ENCODE assay signal across 8 mouse cellular contexts in genomic region chr16:4560145-4560952, GRCm38 (mm10). TPM values are rescaled to one million over a fixed set of nuclear protein-coding genes. Genes with fewer than 3 reads are reported as not detected.
DNase-seq lines count a peak whose midpoint lies in the region; ATAC-seq and TF ChIP-seq lines count a peak whose summit lies in the region.

No protein-coding gene starts in this region.

- H3K4me3 ChIP-seq in intestine, postnatal 0 days (ENCODE audit: low read depth, low read length): peak overlapping the region; percentile 81
- peak overlapping the region; percentile 79 for H3K4me3 ChIP-seq in limb, embryonic 12.5 days (replicated peaks)
- peak overlapping the region; percentile 60 for H3K4me3 ChIP-seq in midbrain, embryonic 12.5 days

- peak overlapping the region; percentile 85 for H3K27ac ChIP-seq in intestine, postnatal 0 days (ENCODE audit: low read depth, low read length)
- H3K27ac ChIP-seq in limb, embryonic 12.5 days: peak overlapping the region; percentile 95
- H3K27ac ChIP-seq in midbrain, embryonic 12.5 days (replicated peaks): peak overlapping the region; percentile 92

- H3K27me3 ChIP-seq in intestine, postnatal 0 days (replicated peaks; ENCODE audit: control insufficient read depth, insufficient read depth, low read length): no peaks in the 10 kb centered on the region
- no peaks in the 10 kb centered on the region for H3K27me3 ChIP-seq in limb, embryonic 12.5 days
- H3K27me3 ChIP-seq in midbrain, embryonic 12.5 days: peaks cover 3% of the 10 kb centered on the region; the same call in 1 of the 2 replicates

- peak overlapping the region; percentile 99 for H3K4me2 ChIP-seq in intestine, postnatal 0 days (replicated peaks; ENCODE audit: low read depth)
- peak overlapping the region; percentile 79 for H3K4me2 ChIP-seq in limb, embryonic 12.5 days
- H3K4me2 ChIP-seq in midbrain, embryonic 12.5 days (replicated peaks): peak overlapping the region; percentile 71

- H3K9me3 ChIP-seq in intestine, postnatal 0 days (ENCODE audit: control insufficient read depth): no peaks in the 10 kb centered on the region
- H3K9me3 ChIP-seq in limb, embryonic 12.5 days: no peaks in the 10 kb centered on the region
- H3K9me3 ChIP-seq in midbrain, embryonic 12.5 days: no peaks in the 10 kb centered on the region

- no peaks in the 10 kb centered on the region for H3K36me3 ChIP-seq in intestine, postnatal 0 days (ENCODE audit: control insufficient read depth, insufficient read depth)
- peaks cover 7% of the 10 kb centered on the region; the same call in 1 of the 2 replicates for H3K36me3 ChIP-seq in limb, embryonic 12.5 days
- no peaks in the 10 kb centered on the region for H3K36me3 ChIP-seq in midbrain, embryonic 12.5 days

- WGBS in intestine, postnatal 0 days: 2% methylated on average over 43 of the region's 43 CpGs
- WGBS in limb, embryonic 12.5 days: 1% methylated on average over 43 of the region's 43 CpGs
- 3% methylated on average over 43 of the region's 43 CpGs for WGBS in midbrain, embryonic 12.5 days

- ATAC-seq in intestine, postnatal 0 days: peak; percentile 11; the same call in 1 of the 2 replicates
- peak; percentile 41 for ATAC-seq in limb, embryonic 12.5 days (ENCODE audit: insufficient number of reproducible peaks, insufficient read depth, low FRiP score, low TSS enrichment, low read depth)
- ATAC-seq in midbrain, embryonic 12.5 days (ENCODE audit: low FRiP score, low read depth): peak; percentile 45

- H3K4me1 ChIP-seq in intestine, postnatal 0 days (replicated peaks; ENCODE audit: control insufficient read depth, insufficient read depth, low read length): 0 out of 2 replicates have a peak, but pooled peaks cover 13% of the 10 kb centered on the region
- H3K4me1 ChIP-seq in limb, embryonic 12.5 days (replicated peaks): peaks cover 26% of the 10 kb centered on the region
- peaks cover 11% of the 10 kb centered on the region for H3K4me1 ChIP-seq in midbrain, embryonic 12.5 days

- H3K9ac ChIP-seq in intestine, postnatal 0 days (ENCODE audit: low read depth, low read length): peak overlapping the region; percentile 60
- peak overlapping the region; percentile 84 for H3K9ac ChIP-seq in limb, embryonic 12.5 days (replicated peaks)
- H3K9ac ChIP-seq in midbrain, embryonic 12.5 days (replicated peaks): peak overlapping the region; percentile 67

- peak; percentile 88 for TF ChIP-seq CTCF in intestine, postnatal 0 days (IDR thresholded peaks at IDR 0.05; ENCODE audit: low read depth)

- peak; percentile 38 to 41 for DNase-seq in left cerebral cortex, adult 18-20 months (ENCODE audit: low spot score in 2 of 2)
- no peak for DNase-seq in left cerebral cortex, adult 11 months (ENCODE audit: low spot score)
- peak; percentile 50 for DNase-seq in embryo, embryonic 11.5 days (ENCODE audit: low read depth, low spot score)
- DNase-seq in heart, adult 11 months: peak; percentile 99
- peak; percentile 49 to 61 for DNase-seq in spleen, adult 18-20 months

RNA-seq across cellular contexts. Expression of gene Tfap4, which starts 0.7 kb away (rescaled TPM):
- total RNA-seq in left cerebral cortex, adult 18-20 months (2021): 1 to 10 TPM; 3.5 to 3.6 TPM
- polyA plus RNA-seq in intestine, postnatal 0 days (2015; fragmentation: Nextera tagmentation; extraction: Ambion mirVana): 9.3 and 10.8 TPM in 2 replicates
- polyA plus RNA-seq in limb, embryonic 12.5 days (2016; fragmentation: Nextera tagmentation; extraction: Ambion mirVana): 29.1 and 31.0 TPM in 2 replicates
- 17.8 and 19.2 TPM in 2 replicates for polyA plus RNA-seq in midbrain, embryonic 12.5 days (2016; fragmentation: Nextera tagmentation; extraction: Ambion mirVana)

RNA-seq across cellular contexts. Expression of gene Srl, which starts 18.7 kb away (rescaled TPM):
- 1 to 10 TPM; 3.0 to 4.1 TPM for total RNA-seq in left cerebral cortex, adult 18-20 months (2021)
- polyA plus RNA-seq in intestine, postnatal 0 days (2015; fragmentation: Nextera tagmentation; extraction: Ambion mirVana): 2.2 and 2.4 TPM in 2 replicates
- 36.9 and 40.7 TPM in 2 replicates for polyA plus RNA-seq in limb, embryonic 12.5 days (2016; fragmentation: Nextera tagmentation; extraction: Ambion mirVana)
- polyA plus RNA-seq in midbrain, embryonic 12.5 days (2016; fragmentation: Nextera tagmentation; extraction: Ambion mirVana): 21.5 and 22.1 TPM in 2 replicates

RNA-seq across cellular contexts. Expression of gene Glis2, which starts 34.2 kb away (rescaled TPM):
- 10 to 100 TPM; 12.4 to 16.6 TPM for total RNA-seq in left cerebral cortex, adult 18-20 months (2021)
- 9.2 and 10.5 TPM in 2 replicates for polyA plus RNA-seq in intestine, postnatal 0 days (2015; fragmentation: Nextera tagmentation; extraction: Ambion mirVana)
- polyA plus RNA-seq in limb, embryonic 12.5 days (2016; fragmentation: Nextera tagmentation; extraction: Ambion mirVana): 28.4 and 32.6 TPM in 2 replicates
- polyA plus RNA-seq in midbrain, embryonic 12.5 days (2016; fragmentation: Nextera tagmentation; extraction: Ambion mirVana): 28.2 and 35.6 TPM in 2 replicates
